Mouse (Mus musculus) liver, adult 2 months (tissue): ENCODE results near the gene Polr2a.

Experiments
- CTCF ChIP-seq: fragments of 200-500 bp; IDR thresholded peaks from 2 replicates; pipeline ENCODE4 v1.5.1; 2011; ENCODE audit warnings: low read depth, low read length, control low read depth
- POLR2A ChIP-seq: fragments of 200-500 bp; IDR thresholded peaks from 2 replicates; pipeline ENCODE4 v1.6.1; 2011; ENCODE audit warnings: low read length, control low read depth; ENCODE audit not compliant: insufficient read depth; ENCODE audit errors: extremely low read depth

DNA sequence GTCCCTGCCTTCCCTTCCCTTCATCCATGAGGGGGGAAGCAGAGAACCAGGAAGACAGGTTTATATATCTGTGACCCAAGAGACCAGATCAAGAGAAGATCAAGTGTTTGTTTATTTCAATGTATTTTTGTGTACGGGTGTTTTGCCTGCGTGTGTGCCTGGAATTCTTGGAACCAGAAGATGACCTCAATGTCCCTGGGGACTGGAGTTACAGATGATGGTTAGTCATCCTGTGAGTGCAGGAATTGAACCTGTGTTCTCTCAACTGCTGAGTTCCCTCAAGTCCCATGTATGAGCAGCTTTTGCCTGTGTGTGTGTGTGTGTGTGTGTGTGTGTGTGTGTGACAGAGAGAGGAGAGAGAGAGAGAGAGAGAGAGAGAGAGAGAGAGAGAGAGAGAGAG is 49.2 kb upstream of the Polr2a start:
- TF ChIP-seq POLR2A, result no peak
- TF ChIP-seq CTCF, result no peak
